Mouse (Mus musculus): Measurements from ENCODE around the gene Gm20835.
"Not testable (repeated sequence)": the region's sequence is repeated elsewhere in the genome, so short reads cannot be mapped to it uniquely, and the experiment has no call there.

Gm20835 gene

GRCm38 (mm10) chrY:36735190-36735589, at the start of gene Gm20835:
Gm20835 (minus strand) TSS chrY:36735290.
- not testable (repeated sequence) for DNase-seq
